Mouse (Mus musculus) kidney, adult 2 months (tissue): ENCODE results near the gene Gaa.

Experiments
- CTCF ChIP-seq: fragments of 200-500 bp; conservative IDR thresholded peaks from 2 replicates; pipeline ENCODE4 v1.5.1; 2011; ENCODE audit warnings: low read depth, mild to moderate bottlenecking, control low read depth, low read length, moderate library complexity, mixed read lengths; ENCODE audit not compliant: insufficient read depth, insufficient read length
- POLR2A ChIP-seq: fragments of 200-500 bp; IDR thresholded peaks from one replicate; pipeline ENCODE4 v1.6.1; 2011; ENCODE audit warnings: low read depth, low read length, control low read depth

DNA sequence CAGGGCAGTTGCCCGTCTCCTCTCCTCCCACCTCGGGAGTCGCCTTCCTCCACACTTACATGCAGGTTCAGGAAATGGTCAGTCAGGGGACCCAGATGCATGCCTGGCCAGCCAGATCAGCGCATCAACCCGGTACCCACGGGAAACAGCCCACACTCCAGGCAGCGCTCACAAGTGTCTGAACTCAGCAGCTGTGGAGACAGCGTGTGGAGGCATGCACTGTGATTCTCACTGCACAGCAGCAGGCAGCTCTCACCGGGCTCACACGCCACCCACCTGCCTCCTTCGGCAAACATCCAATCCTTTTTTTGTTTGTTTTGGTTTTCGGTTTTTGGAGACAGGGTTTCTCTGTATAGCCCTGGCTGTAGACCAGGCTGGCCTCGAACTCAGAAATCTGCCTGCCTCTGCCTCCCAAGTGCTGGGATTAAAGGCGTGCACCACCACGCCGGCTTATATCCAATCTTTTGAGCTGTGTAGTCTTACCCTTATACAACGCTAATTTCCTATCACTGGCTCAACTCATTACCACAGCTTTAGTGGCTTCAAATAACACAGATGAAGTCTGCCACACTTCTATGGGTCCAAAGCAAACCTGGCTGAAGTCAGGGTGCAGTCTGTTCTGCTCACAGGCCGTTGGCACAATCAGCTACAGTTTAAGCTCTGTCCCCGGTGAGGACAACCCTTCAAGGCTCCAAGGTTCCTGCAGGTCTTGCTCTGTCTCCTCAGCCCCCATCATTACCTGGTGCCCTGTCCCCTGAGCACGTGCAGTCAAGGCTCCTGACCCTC is 19.7 kb downstream of the Gaa start:
- TF ChIP-seq CTCF: no peak
- no peak for TF ChIP-seq POLR2A
